In the genomic region with DNA sequence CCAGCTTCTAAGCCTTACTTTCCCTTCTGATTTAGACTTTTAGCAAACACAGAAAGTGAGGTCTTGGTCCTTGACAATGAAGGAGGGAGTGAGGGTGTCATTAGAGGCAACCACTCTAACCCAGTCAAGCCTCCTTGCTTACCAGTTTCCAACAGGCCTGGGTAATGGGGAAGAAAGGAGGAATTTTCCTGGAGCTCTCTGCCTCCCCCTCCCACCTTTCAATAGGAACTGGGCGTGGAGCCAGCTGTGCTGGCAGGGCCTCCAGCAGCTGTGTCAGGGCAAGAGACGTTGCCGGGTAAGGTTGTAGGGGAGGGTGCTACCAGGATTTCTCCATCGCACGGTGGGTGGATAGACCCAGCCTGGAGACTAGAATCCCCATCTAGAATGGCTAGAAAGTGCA, we compare ENCODE assay signal across 8 mouse cellular contexts. TPM values are rescaled to one million over a fixed set of nuclear protein-coding genes. Genes with fewer than 3 reads are reported as not detected.
DNase-seq lines count a peak whose midpoint lies in the region; ATAC-seq lines count a peak whose summit lies in the region.

No protein-coding gene starts in this region.

- DNase-seq in adrenal gland, postnatal 10 days, result peak; percentile 82
- no peak for DNase-seq in adrenal gland, adult 8-10 months
- DNase-seq in left cerebral cortex, postnatal 14 days (ENCODE audit: low spot score in 2 of 2), result peak; percentile 54 to 64
- no peak for DNase-seq in left cerebral cortex, postnatal 36 days (ENCODE audit: low spot score in 2 of 2)
- peak; percentile 81 for DNase-seq in gastrocnemius, postnatal 14 days
- peak; percentile 75 for DNase-seq in lung, postnatal 14 days
- no peak for DNase-seq in urinary bladder, adult 2 months (ENCODE audit: low spot score)

- intact Hi-C loops in left cerebral cortex, postnatal 14 days (cut with DNase I), result no loop called here
- intact Hi-C loops in left cerebral cortex, postnatal 36 days (cut with DNase I), result no loop called here
- intact Hi-C loops in gastrocnemius, postnatal 14 days (cut with DNase I; ENCODE audit: low total_unique reads), result no loop called here

- no peak for ATAC-seq in CD4-positive, CD25-positive, alpha-beta regulatory T cell, adult 4 months

RNA-seq across cellular contexts. Expression of a gene that starts 0.7 kb away (rescaled TPM):
- total RNA-seq in adrenal gland, postnatal 10 days (2021), result 10 to 100 TPM in 1 of 2 experiments, 1 to 10 TPM in 1; 8.1 to 25.3 TPM
- 1 to 10 TPM in 1 of 4 experiments, under 1 TPM in 1, not detected in 2; 0.56 to 1.5 TPM for total RNA-seq in adrenal gland, adult 8-10 months (2022)
- total RNA-seq in left cerebral cortex, postnatal 14 days (2021), result under 1 TPM; 0.29 to 0.32 TPM
- under 1 TPM in 1 of 2 experiments, not detected in 1; 0.88 TPM for total RNA-seq in left cerebral cortex, postnatal 36 days (2021)
- 100 to 1,000 TPM; 511 to 517 TPM for total RNA-seq in gastrocnemius, postnatal 14 days (2021)
- 1 to 10 TPM; 2.5 TPM for polyA plus RNA-seq in CD4-positive, CD25-positive, alpha-beta regulatory T cell, adult 4 months (2017; shearing (Covaris generic))
- 1.2 and 1.5 TPM in 2 replicates for polyA plus RNA-seq in urinary bladder, adult 2 months (2012; rRNA removed)

RNA-seq across cellular contexts. Expression of a gene that starts 8.8 kb away (rescaled TPM):
- total RNA-seq in adrenal gland, postnatal 10 days (2021), result 10 to 100 TPM; 30.6 to 38.6 TPM
- total RNA-seq in adrenal gland, adult 8-10 months (2022), result 10 to 100 TPM; 30.8 to 58.2 (median 43.5) TPM
- 10 to 100 TPM; 38.8 to 42.8 TPM for total RNA-seq in left cerebral cortex, postnatal 14 days (2021)
- total RNA-seq in left cerebral cortex, postnatal 36 days (2021), result 10 to 100 TPM; 46.1 to 46.4 TPM
- 10 to 100 TPM; 31.8 to 40.5 TPM for total RNA-seq in gastrocnemius, postnatal 14 days (2021)
- polyA plus RNA-seq in CD4-positive, CD25-positive, alpha-beta regulatory T cell, adult 4 months (2017; shearing (Covaris generic)), result 100 to 1,000 TPM; 110 TPM
- 84.2 and 90.2 TPM in 2 replicates for polyA plus RNA-seq in urinary bladder, adult 2 months (2012; rRNA removed)

RNA-seq across cellular contexts. Expression of a gene that starts 8.9 kb away (rescaled TPM):
- 1 to 10 TPM; 9.2 to 9.8 TPM for total RNA-seq in adrenal gland, postnatal 10 days (2021)
- total RNA-seq in adrenal gland, adult 8-10 months (2022), result 10 to 100 TPM in 3 of 4 experiments, 1 to 10 TPM in 1; 8.4 to 11.4 (median 10.4) TPM
- total RNA-seq in left cerebral cortex, postnatal 14 days (2021), result 10 to 100 TPM; 19.2 to 20.7 TPM
- total RNA-seq in left cerebral cortex, postnatal 36 days (2021), result 10 to 100 TPM; 16.3 to 18.4 TPM
- 1 to 10 TPM; 7.4 to 8.4 TPM for total RNA-seq in gastrocnemius, postnatal 14 days (2021)
- 10 to 100 TPM; 25.4 to 43.9 TPM for polyA plus RNA-seq in CD4-positive, CD25-positive, alpha-beta regulatory T cell, adult 4 months (2017; shearing (Covaris generic))
- 10.4 and 11.0 TPM in 2 replicates for polyA plus RNA-seq in urinary bladder, adult 2 months (2012; rRNA removed)

RNA-seq across cellular contexts. Expression of a gene that starts 14.2 kb away (rescaled TPM):
- 10 to 100 TPM; 56.2 to 69.5 TPM for total RNA-seq in adrenal gland, postnatal 10 days (2021)
- 10 to 100 TPM; 54.8 to 72.9 (median 63.4) TPM for total RNA-seq in adrenal gland, adult 8-10 months (2022)
- 10 to 100 TPM; 36.1 to 37.3 TPM for total RNA-seq in left cerebral cortex, postnatal 14 days (2021)
- 10 to 100 TPM; 39.7 to 46.7 TPM for total RNA-seq in left cerebral cortex, postnatal 36 days (2021)
- total RNA-seq in gastrocnemius, postnatal 14 days (2021), result 10 to 100 TPM; 29.6 to 41.0 TPM
- 10 to 100 TPM; 64.3 to 69.5 TPM for polyA plus RNA-seq in CD4-positive, CD25-positive, alpha-beta regulatory T cell, adult 4 months (2017; shearing (Covaris generic))
- 70.9 and 76.2 TPM in 2 replicates for polyA plus RNA-seq in urinary bladder, adult 2 months (2012; rRNA removed)

RNA-seq across cellular contexts. Expression of a gene that starts 17.2 kb away (rescaled TPM):
- 1 to 10 TPM; 3.7 to 4.4 TPM for total RNA-seq in adrenal gland, postnatal 10 days (2021)
- 1 to 10 TPM; 1.8 to 5.0 (median 3.2) TPM for total RNA-seq in adrenal gland, adult 8-10 months (2022)
- total RNA-seq in left cerebral cortex, postnatal 14 days (2021), result 1 to 10 TPM; 1.8 to 3.1 TPM
- total RNA-seq in left cerebral cortex, postnatal 36 days (2021), result 1 to 10 TPM; 2.5 TPM
- total RNA-seq in gastrocnemius, postnatal 14 days (2021), result under 1 TPM; 0.82 to 0.92 TPM
- 100 to 1,000 TPM; 238 to 312 TPM for polyA plus RNA-seq in CD4-positive, CD25-positive, alpha-beta regulatory T cell, adult 4 months (2017; shearing (Covaris generic))
- polyA plus RNA-seq in urinary bladder, adult 2 months (2012; rRNA removed), result 8.5 and 8.7 TPM in 2 replicates

Comparison
In these comparisons a context has a peak if more than half of its experiments do, and no peak if none do; other contexts are left out.
1. DNase-seq: peak in adrenal gland, postnatal 10 days (single experiment), left cerebral cortex, postnatal 14 days (2 of 2), gastrocnemius, postnatal 14 days (single experiment) and lung, postnatal 14 days (single experiment); none in adrenal gland, adult 8-10 months (single experiment), left cerebral cortex, postnatal 36 days (0 of 2) and urinary bladder, adult 2 months (single experiment).
2. RNA of a gene that starts 0.7 kb away (total RNA-seq): 511 to 517 TPM in gastrocnemius, postnatal 14 days; 8.1 to 25.3 TPM in adrenal gland, postnatal 10 days, 0.88 TPM in left cerebral cortex, postnatal 36 days, 0.56 to 1.5 TPM in adrenal gland, adult 8-10 months and 0.29 to 0.32 TPM in left cerebral cortex, postnatal 14 days; every median in the first group is over 10 times any median in the second.